Mouse (Mus musculus) heart, postnatal 14 days (tissue): ENCODE results near the gene Atxn10. TPM values are rescaled to one million over a fixed set of nuclear protein-coding genes. Genes with fewer than 3 reads are reported as not detected.
"Not testable (repeated sequence)": the region's sequence is repeated elsewhere in the genome, so short reads cannot be mapped to it uniquely, and the experiment has no call there.

ENCODE experiments used
- DNase-seq, 2 experiments: peaks; one replicate each; pipeline ENCODE4 v3.0.0; 2021 to 2022
- intact Hi-C: fragments of 180-260 bp; cut with DNase I; formaldehyde crosslinking; loops from one replicate; pipeline ENCODE4 v1.15.1; 2025
- total RNA-seq, 2 experiments: library from RNA; stranded (reverse); gene quantifications; 2 replicates each; pipeline ENCODE4 v1.2.3; 2021

The Atxn10 gene
- total RNA-seq, 2 experiments from 2014 or later: 79.3 to 80.6 TPM

- intact Hi-C loops: loop anchor here (5.0 kb wide), 1 partner anchor 38 kb away; no protein-coding TSS in a partner anchor
- no peak for DNase-seq
These were observed 6.9 kb upstream of the Atxn10 start for GRCm38 (mm10) chr15:85329096-85329495.

GRCm38 (mm10) chr15:85330024-85330423, 6.0 kb upstream of the Atxn10 start:
- no peak for DNase-seq
- intact Hi-C loops: no loop called here

- intact Hi-C loops, DNase-seq: not testable (repeated sequence)
These were observed 2.5 kb upstream of the Atxn10 start for GRCm38 (mm10) chr15:85333511-85333910.

GRCm38 (mm10) chr15:85334234-85334633, 1.8 kb upstream of the Atxn10 start:
- DNase-seq: no peak
- intact Hi-C loops: no loop called here

GRCm38 (mm10) chr15:85336301-85336991, 401 bp downstream of the Atxn10 start:
- peak; percentile 69 to 81 for DNase-seq
- intact Hi-C loops: no loop called here

- DNase-seq: no peak
- intact Hi-C loops: no loop called here
These were observed 1.2 kb downstream of the Atxn10 start for GRCm38 (mm10) chr15:85337219-85337618.

- DNase-seq: no peak
- intact Hi-C loops: no loop called here
These were observed 1.9 kb downstream of the Atxn10 start for GRCm38 (mm10) chr15:85337979-85338378.

- intact Hi-C loops: no loop called here
- DNase-seq: no peak
These were observed 6.2 kb downstream of the Atxn10 start for GRCm38 (mm10) chr15:85342246-85342645.

- DNase-seq: no peak
- intact Hi-C loops: no loop called here
These were observed 8.6 kb downstream of the Atxn10 start for GRCm38 (mm10) chr15:85344673-85345072.

- no peak for DNase-seq
- intact Hi-C loops: no loop called here
These were observed 11.1 kb downstream of the Atxn10 start for GRCm38 (mm10) chr15:85347058-85347700.

- intact Hi-C loops: no loop called here
These were observed 14.1 kb downstream of the Atxn10 start for GRCm38 (mm10) chr15:85350144-85350543.

GRCm38 (mm10) chr15:85354060-85354459, 18.0 kb downstream of the Atxn10 start:
- no peak for DNase-seq
- intact Hi-C loops: no loop called here

More at GRCm38 (mm10) chr15:85350144-85350543, 14.1 kb downstream of the Atxn10 start:
- no peak for DNase-seq

GRCm38 (mm10) chr15:85356112-85356511, 20.1 kb downstream of the Atxn10 start:
- intact Hi-C loops: no loop called here
- DNase-seq: no peak

- no peak for DNase-seq
- intact Hi-C loops: no loop called here
These were observed 21.6 kb downstream of the Atxn10 start for GRCm38 (mm10) chr15:85357465-85358225.

- no peak for DNase-seq
- intact Hi-C loops: no loop called here
These were observed 23.4 kb downstream of the Atxn10 start for GRCm38 (mm10) chr15:85359483-85359882.

- no peak for DNase-seq
- intact Hi-C loops: no loop called here
These were observed 23.9 kb downstream of the Atxn10 start for GRCm38 (mm10) chr15:85359901-85360300.

GRCm38 (mm10) chr15:85364366-85364765, 28.3 kb downstream of the Atxn10 start:
- intact Hi-C loops: no loop called here

GRCm38 (mm10) chr15:85366938-85367337, 30.9 kb downstream of the Atxn10 start:
- no peak for DNase-seq
- intact Hi-C loops: loop anchor here (5.0 kb wide), 1 partner anchor 40 kb away; no protein-coding TSS in a partner anchor

More at GRCm38 (mm10) chr15:85364366-85364765, 28.3 kb downstream of the Atxn10 start:
- peak in 1 of 2 experiments; percentile 8 for DNase-seq

- no peak for DNase-seq
- intact Hi-C loops: loop anchor here (5.0 kb wide), 1 partner anchor 42 kb away; no protein-coding TSS in a partner anchor
These were observed 33.7 kb downstream of the Atxn10 start for GRCm38 (mm10) chr15:85369765-85370164.

GRCm38 (mm10) chr15:85373125-85373524, 37.1 kb downstream of the Atxn10 start:
- intact Hi-C loops: no loop called here
- no peak for DNase-seq

GRCm38 (mm10) chr15:85383477-85383876, 47.4 kb downstream of the Atxn10 start:
- no peak for DNase-seq
- intact Hi-C loops: loop anchor here (5.0 kb wide), 1 partner anchor 199 kb away; the partner anchor contains the start of gene Wnt7b
